Mouse (Mus musculus) forebrain, embryonic 15.5 days (tissue): ENCODE measurements around the gene Klk11. TPM values are rescaled to one million over a fixed set of nuclear protein-coding genes. Genes with fewer than 3 reads are reported as not detected.

Experiments used
- ATAC-seq: fragments of 200-750 bp; cut with Nextera tagmentation; replicated peaks from 2 replicates; pipeline ENCODE4 v1.8.0; 2017; ENCODE audit warnings: mild to moderate bottlenecking, moderate TSS enrichment, moderate library complexity
- H3K27ac ChIP-seq: fragments of 300-500 bp; sonication (generic); replicated peaks from 2 replicates; pipeline ENCODE4 v1.5.1; 2015; ENCODE audit warnings: mild to moderate bottlenecking, inconsistent platforms
- H3K27me3 ChIP-seq: fragments of 300-500 bp; sonication (generic); 2 replicates; pipeline ENCODE4 v1.6.1; 2015; ENCODE audit warnings: inconsistent platforms
- H3K36me3 ChIP-seq: fragments of 300-500 bp; sonication (generic); 2 replicates; pipeline ENCODE4 v1.6.1; 2015; ENCODE audit warnings: mild to moderate bottlenecking, inconsistent platforms
- H3K4me1 ChIP-seq: fragments of 300-500 bp; sonication (generic); 2 replicates; pipeline ENCODE4 v1.6.1; 2015; ENCODE audit warnings: inconsistent platforms
- H3K4me2 ChIP-seq: fragments of 300-500 bp; sonication (generic); replicated peaks from 2 replicates; pipeline ENCODE4 v1.6.1; 2015; ENCODE audit warnings: mild to moderate bottlenecking, inconsistent platforms
- H3K4me3 ChIP-seq: fragments of 300-500 bp; sonication (generic); 2 replicates; pipeline ENCODE4 v1.5.1; 2015; ENCODE audit warnings: mild to moderate bottlenecking, inconsistent platforms
- H3K9ac ChIP-seq: fragments of 300-500 bp; sonication (generic); replicated peaks from 2 replicates; pipeline ENCODE4 v1.6.1; 2015; ENCODE audit warnings: mild to moderate bottlenecking, inconsistent platforms
- H3K9me3 ChIP-seq: fragments of 300-500 bp; sonication (generic); 2 replicates; pipeline ENCODE4 v1.6.1; 2016; ENCODE audit warnings: inconsistent platforms
- WGBS: fragments of 180-500 bp; shearing (Covaris S2); methylation state at CpG from one replicate; pipeline ENCODE4 v1.1.7; 2015; ENCODE audit warnings: mixed read lengths; 5-methylcytosine and 5-hydroxymethylcytosine counted together
- polyA plus RNA-seq: library from polyadenylated mRNA; unstranded; fragments of >200 nt; fragmentation: Nextera tagmentation; extraction: Ambion mirVana; gene quantifications from 2 replicates; pipeline ENCODE4 v1.2.1, GENCODE M21; 2015

Gene Klk11
- not detected in 2 replicates for polyA plus RNA-seq

- no peak within 1 kb of the TSS for H3K9ac ChIP-seq
- H3K4me2 ChIP-seq, result no peak within 1 kb of the TSS
- no peak for ATAC-seq
- H3K4me1 ChIP-seq, result no peaks in the 10 kb centered on the region
- H3K4me3 ChIP-seq, result no peak within 1 kb of the TSS
- no peaks in the 10 kb centered on the region for H3K9me3 ChIP-seq
- H3K27ac ChIP-seq, result no peak within 1 kb of the TSS
- no peaks in the 10 kb centered on the region for H3K36me3 ChIP-seq
- WGBS, result 99% methylated on average over 5 of the region's 5 CpGs
- H3K27me3 ChIP-seq, result no peaks in the 10 kb centered on the region
Observed at GRCm38 (mm10) chr7:43774364-43774763, at the start of gene Klk11. Gene Klk11 (plus strand): TSS chr7:43774604.

GRCm38 (mm10) chr7:43747788-43748187, 26.6 kb upstream of the Klk11 start:
- Histone ChIP-seq H3K4me2 (no peak overlapping the region), H3K4me1 (no peaks in the 10 kb centered on the region), H3K27ac (no peak overlapping the region), H3K36me3 (no peaks in the 10 kb centered on the region), H3K9me3 (no peaks in the 10 kb centered on the region), H3K27me3 (no peaks in the 10 kb centered on the region), H3K9ac (no peak overlapping the region), H3K4me3 (no peak overlapping the region)
- ATAC-seq, result no peak
- WGBS, result 56% methylated on average over 1 of the region's 1 CpGs

GRCm38 (mm10) chr7:43752806-43753205, 21.6 kb upstream of the Klk11 start:
- Histone ChIP-seq H3K27me3 (no peaks in the 10 kb centered on the region), H3K4me3 (no peak overlapping the region), H3K36me3 (no peaks in the 10 kb centered on the region), H3K4me1 (no peaks in the 10 kb centered on the region), H3K9ac (no peak overlapping the region), H3K4me2 (no peak overlapping the region), H3K27ac (no peak overlapping the region), H3K9me3 (no peaks in the 10 kb centered on the region)
- ATAC-seq, result no peak
- 75% methylated on average over 2 of the region's 2 CpGs for WGBS

- ATAC-seq, result no peak
- H3K4me2 ChIP-seq, result no peak overlapping the region
- no peak overlapping the region for H3K9ac ChIP-seq
- H3K9me3 ChIP-seq, result no peaks in the 10 kb centered on the region
- no peaks in the 10 kb centered on the region for H3K27me3 ChIP-seq
- H3K36me3 ChIP-seq, result no peaks in the 10 kb centered on the region
- WGBS, result 38% methylated on average over 8 of the region's 8 CpGs
- H3K27ac ChIP-seq, result no peak overlapping the region
- H3K4me3 ChIP-seq, result no peak overlapping the region
- H3K4me1 ChIP-seq, result no peaks in the 10 kb centered on the region
Observed at GRCm38 (mm10) chr7:43766484-43766883, 7.9 kb upstream of the Klk11 start.

- no peaks in the 10 kb centered on the region for H3K9me3 ChIP-seq
- H3K4me3 ChIP-seq, result no peak within 1 kb of the TSS
- no peak for ATAC-seq
- no peaks in the 10 kb centered on the region for H3K27me3 ChIP-seq
- no peak within 1 kb of the TSS for H3K27ac ChIP-seq
- no peak within 1 kb of the TSS for H3K9ac ChIP-seq
- no peaks in the 10 kb centered on the region for H3K4me1 ChIP-seq
- H3K36me3 ChIP-seq, result no peaks in the 10 kb centered on the region
- H3K4me2 ChIP-seq, result no peak within 1 kb of the TSS
- 88% methylated on average over 4 of the region's 4 CpGs for WGBS
Observed at GRCm38 (mm10) chr7:43768597-43768996, 5.8 kb upstream of the Klk11 start, which contains the start of gene Klk12. Gene Klk12 (plus strand): TSS chr7:43768897.

GRCm38 (mm10) chr7:43769636-43770035, 4.8 kb upstream of the Klk11 start:
- Histone ChIP-seq H3K9me3 (no peaks in the 10 kb centered on the region), H3K4me3 (no peak overlapping the region), H3K9ac (no peak overlapping the region), H3K4me2 (no peak overlapping the region), H3K27me3 (no peaks in the 10 kb centered on the region), H3K4me1 (no peaks in the 10 kb centered on the region), H3K36me3 (no peaks in the 10 kb centered on the region), H3K27ac (no peak overlapping the region)
- no peak for ATAC-seq
- WGBS, result 93% methylated on average over 8 of the region's 8 CpGs

GRCm38 (mm10) chr7:43770701-43771100, 3.7 kb upstream of the Klk11 start:
- no peaks in the 10 kb centered on the region for H3K36me3 ChIP-seq
- no peak overlapping the region for H3K27ac ChIP-seq
- WGBS, result 95% methylated on average over 10 of the region's 10 CpGs
- no peak for ATAC-seq
- no peak overlapping the region for H3K4me3 ChIP-seq
- H3K9me3 ChIP-seq, result no peaks in the 10 kb centered on the region
- no peaks in the 10 kb centered on the region for H3K4me1 ChIP-seq
- no peak overlapping the region for H3K9ac ChIP-seq
- H3K27me3 ChIP-seq, result no peaks in the 10 kb centered on the region
- H3K4me2 ChIP-seq, result no peak overlapping the region

- no peaks in the 10 kb centered on the region for H3K9me3 ChIP-seq
- no peak overlapping the region for H3K27ac ChIP-seq
- WGBS, result 92% methylated on average over 6 of the region's 6 CpGs
- no peak for ATAC-seq
- no peaks in the 10 kb centered on the region for H3K4me1 ChIP-seq
- no peaks in the 10 kb centered on the region for H3K27me3 ChIP-seq
- no peaks in the 10 kb centered on the region for H3K36me3 ChIP-seq
- H3K9ac ChIP-seq, result no peak overlapping the region
- no peak overlapping the region for H3K4me2 ChIP-seq
- no peak overlapping the region for H3K4me3 ChIP-seq
Observed at GRCm38 (mm10) chr7:43771916-43772315, 2.5 kb upstream of the Klk11 start.

GRCm38 (mm10) chr7:43772901-43773300, 1.5 kb upstream of the Klk11 start:
- H3K36me3 ChIP-seq, result no peaks in the 10 kb centered on the region
- no peak overlapping the region for H3K4me3 ChIP-seq
- H3K9me3 ChIP-seq, result no peaks in the 10 kb centered on the region
- no peaks in the 10 kb centered on the region for H3K4me1 ChIP-seq
- no peak for ATAC-seq
- 81% methylated on average over 3 of the region's 3 CpGs for WGBS
- H3K27me3 ChIP-seq, result no peaks in the 10 kb centered on the region
- no peak overlapping the region for H3K27ac ChIP-seq
- no peak overlapping the region for H3K4me2 ChIP-seq
- H3K9ac ChIP-seq, result no peak overlapping the region

GRCm38 (mm10) chr7:43774802-43775201, 398 bp downstream of the Klk11 start:
- Histone ChIP-seq H3K9ac (no peak overlapping the region), H3K4me1 (no peaks in the 10 kb centered on the region), H3K4me3 (no peak overlapping the region), H3K36me3 (no peaks in the 10 kb centered on the region), H3K27me3 (no peaks in the 10 kb centered on the region), H3K9me3 (no peaks in the 10 kb centered on the region), H3K27ac (no peak overlapping the region), H3K4me2 (no peak overlapping the region)
- no peak for ATAC-seq
- 46% methylated on average over 6 of the region's 6 CpGs for WGBS

- Histone ChIP-seq H3K27me3 (no peaks in the 10 kb centered on the region), H3K4me3 (no peak overlapping the region), H3K4me2 (no peak overlapping the region), H3K36me3 (no peaks in the 10 kb centered on the region), H3K9ac (no peak overlapping the region), H3K27ac (no peak overlapping the region), H3K9me3 (no peaks in the 10 kb centered on the region), H3K4me1 (no peaks in the 10 kb centered on the region)
- 40% methylated on average over 7 of the region's 7 CpGs for WGBS
- ATAC-seq, result no peak
Observed at GRCm38 (mm10) chr7:43775311-43776057, 1.1 kb downstream of the Klk11 start.

- WGBS, result 88% methylated on average over 5 of the region's 5 CpGs
- Histone ChIP-seq H3K4me2 (no peak overlapping the region), H3K9me3 (no peaks in the 10 kb centered on the region), H3K4me3 (no peak overlapping the region), H3K4me1 (no peaks in the 10 kb centered on the region), H3K27me3 (no peaks in the 10 kb centered on the region), H3K9ac (no peak overlapping the region), H3K27ac (no peak overlapping the region), H3K36me3 (no peaks in the 10 kb centered on the region)
- no peak for ATAC-seq
Observed at GRCm38 (mm10) chr7:43776506-43776905, 2.1 kb downstream of the Klk11 start.

GRCm38 (mm10) chr7:43777423-43777822, 3.0 kb downstream of the Klk11 start:
- Histone ChIP-seq H3K9me3 (no peaks in the 10 kb centered on the region), H3K27me3 (no peaks in the 10 kb centered on the region), H3K4me2 (no peak overlapping the region), H3K4me3 (no peak overlapping the region), H3K9ac (no peak overlapping the region), H3K36me3 (no peaks in the 10 kb centered on the region), H3K4me1 (peaks cover 2% of the 10 kb centered on the region), H3K27ac (no peak overlapping the region)
- 85% methylated on average over 12 of the region's 12 CpGs for WGBS
- no peak for ATAC-seq
